Mouse (Mus musculus): ENCODE measurements at regions not wholly inside any gene's neighbourhood (a gene's known extent, or its start where the extent isn't known, plus 50 kb on each side); places are given as distances from the start of the nearest gene placed in this dataset.

DNA sequence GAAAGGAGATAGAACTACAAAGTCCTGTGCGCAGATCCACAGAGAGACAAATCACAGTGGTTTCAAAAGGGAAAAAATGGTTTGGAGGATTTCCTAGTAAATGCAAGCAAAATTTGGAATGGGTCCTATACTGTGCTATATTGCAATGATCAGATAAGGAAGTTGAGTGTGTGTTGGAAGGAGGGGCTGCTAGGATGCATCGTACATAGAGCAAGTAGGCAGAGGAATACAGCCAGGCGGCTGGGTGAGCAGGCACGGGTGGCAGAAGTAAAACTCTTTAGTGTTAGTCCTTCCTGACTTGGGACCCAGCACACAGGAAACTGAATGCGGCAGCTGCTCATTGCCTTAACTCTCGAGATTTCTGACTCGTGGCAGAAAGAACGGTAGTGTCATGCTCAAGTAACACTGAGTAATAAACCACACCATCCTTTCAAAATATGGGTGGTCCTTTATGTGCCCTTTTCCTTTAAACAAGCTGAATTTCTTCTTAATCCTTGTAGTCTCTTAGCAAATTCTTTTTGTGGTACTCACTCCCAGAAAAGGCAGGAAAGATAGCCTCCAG lies 87.0 kb upstream of the Itprid2 start:
- DNase-seq (ENCODE audit: low spot score in 2 of 2): no peak

DNA sequence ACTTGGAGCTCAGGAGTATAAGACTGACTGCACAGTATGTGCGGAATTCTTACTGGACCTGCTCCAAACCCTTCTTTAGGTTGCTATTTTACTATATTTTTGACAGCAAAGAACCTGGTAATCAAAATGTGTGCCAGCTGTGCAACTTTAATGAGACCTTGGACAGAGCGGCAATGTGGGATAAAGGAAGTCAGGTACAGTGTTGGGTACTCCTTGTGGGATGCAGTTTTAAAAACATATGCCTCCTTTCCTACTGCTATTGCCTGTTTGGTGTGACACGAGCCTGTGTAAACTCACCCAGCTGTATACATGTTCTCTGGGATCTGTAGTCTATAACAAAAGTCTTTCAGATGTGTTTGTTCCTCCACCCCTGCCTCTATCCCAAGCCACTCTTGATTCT lies 85.4 kb upstream of the Itprid2 start:
- no peak for DNase-seq (ENCODE audit: low spot score in 2 of 2)

DNA sequence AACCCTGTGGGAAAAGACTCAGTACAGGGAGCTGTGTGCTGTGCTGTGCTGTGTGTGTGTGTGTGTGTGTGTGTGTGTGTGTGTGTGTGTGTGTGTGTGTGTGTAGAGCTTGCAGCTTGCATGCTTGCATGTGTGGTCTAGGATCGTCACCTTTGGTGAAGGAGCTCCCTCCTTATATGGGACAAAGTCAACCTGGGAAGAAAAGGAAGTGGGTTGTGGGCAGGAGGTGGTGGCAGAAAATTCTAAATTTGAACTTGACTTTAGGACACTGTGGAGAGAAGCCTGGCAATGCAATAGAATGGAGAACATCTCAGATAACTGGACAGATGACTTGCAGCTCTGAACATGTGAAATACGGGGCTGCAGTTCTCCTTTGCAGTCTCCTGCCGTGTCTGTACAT lies 84.7 kb upstream of the Itprid2 start:
- DNase-seq (ENCODE audit: low spot score in 2 of 2): no peak

DNA sequence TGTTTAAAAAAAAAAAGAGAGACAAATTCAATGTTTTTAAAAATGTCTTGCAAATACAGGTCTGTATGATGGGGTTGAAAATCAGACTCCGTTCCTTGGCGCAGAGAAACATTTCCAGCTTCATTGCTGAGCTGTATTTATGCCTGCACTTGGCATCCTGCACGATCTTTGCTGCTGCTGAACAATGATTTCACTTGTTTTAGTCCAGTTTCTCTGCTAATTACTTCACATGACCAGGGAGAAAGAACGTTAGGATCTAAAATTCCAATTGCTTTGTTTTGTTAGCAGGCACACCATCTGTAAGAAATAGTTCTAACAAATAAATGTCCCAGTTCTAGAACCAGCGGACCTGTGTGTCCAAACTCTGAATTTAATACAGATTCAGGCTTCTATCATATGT lies 82.7 kb upstream of the Itprid2 start:
- no peak for DNase-seq (ENCODE audit: low spot score in 2 of 2)

DNA sequence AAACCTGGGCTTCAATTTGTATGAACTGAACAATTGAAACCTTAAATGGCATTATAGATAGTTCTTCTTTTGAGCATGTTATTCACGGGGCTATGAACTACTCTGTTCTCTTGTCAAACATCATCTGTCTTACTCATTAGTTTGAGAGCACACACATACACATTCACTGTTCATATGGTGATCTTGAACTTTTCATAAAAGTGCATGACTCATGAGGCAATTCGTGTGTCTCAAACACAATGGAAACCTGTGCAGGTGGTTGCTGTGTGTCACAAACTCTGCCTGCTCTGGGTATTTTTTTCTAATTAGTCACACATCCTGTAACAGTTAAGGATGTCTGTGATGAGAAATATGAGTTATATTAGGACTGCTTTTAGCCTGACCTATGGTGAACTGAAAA lies 79.8 kb upstream of the Itprid2 start:
- no peak for DNase-seq (ENCODE audit: low spot score in 2 of 2)

DNA sequence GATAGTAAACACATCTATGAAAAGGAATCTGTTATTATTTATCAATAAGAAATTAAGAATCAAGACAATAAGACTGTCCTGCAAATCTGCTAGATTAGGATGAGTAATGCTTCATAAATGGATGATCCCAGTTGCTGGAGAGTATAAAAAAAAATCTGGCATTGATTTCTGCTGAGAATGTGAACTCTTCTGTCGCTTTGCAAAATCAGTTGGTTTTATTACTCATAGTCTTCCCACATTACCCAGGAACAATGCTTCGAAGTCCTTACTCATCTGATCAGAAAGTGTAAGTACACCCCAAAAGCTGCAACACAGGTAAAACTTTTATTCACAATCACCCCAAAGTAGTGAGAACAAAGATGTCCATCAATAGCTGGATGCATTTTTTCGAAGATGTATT lies 77.8 kb upstream of the Itprid2 start:
- no peak for DNase-seq (ENCODE audit: low spot score in 2 of 2)

DNA sequence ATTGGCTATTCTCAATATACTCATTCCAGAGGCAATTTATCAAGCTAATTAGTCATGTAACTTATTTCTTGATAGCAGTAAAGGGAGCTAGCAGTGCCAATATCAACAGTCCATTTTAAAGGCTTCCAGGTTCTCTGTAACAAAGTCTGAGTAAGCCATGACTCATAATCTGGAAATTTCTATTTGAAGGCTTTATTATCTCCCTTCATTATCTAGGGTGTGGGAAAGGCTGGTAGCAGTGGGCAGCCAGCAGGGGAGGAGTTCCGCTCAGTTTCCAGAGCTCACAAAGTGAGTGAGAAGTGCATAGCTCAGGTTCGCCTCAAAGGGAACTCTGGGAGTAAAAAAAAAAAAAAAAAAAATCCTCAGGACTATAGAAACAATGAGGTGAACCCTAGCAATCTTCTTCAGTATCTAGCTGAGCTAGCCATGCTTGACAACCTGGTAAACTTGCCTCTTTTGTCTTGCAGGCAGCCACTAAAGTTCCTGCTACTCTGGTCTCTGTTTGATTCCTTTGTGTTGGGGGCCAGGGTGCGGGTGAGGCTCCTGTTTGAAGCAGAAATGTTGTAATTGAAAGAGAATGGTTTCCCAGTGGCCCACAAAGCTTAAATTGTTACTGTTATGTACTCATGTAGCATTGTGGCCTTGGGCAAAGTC lies 68.7 kb upstream of the Itprid2 start:
- no peak for DNase-seq (ENCODE audit: low spot score in 2 of 2)

DNA sequence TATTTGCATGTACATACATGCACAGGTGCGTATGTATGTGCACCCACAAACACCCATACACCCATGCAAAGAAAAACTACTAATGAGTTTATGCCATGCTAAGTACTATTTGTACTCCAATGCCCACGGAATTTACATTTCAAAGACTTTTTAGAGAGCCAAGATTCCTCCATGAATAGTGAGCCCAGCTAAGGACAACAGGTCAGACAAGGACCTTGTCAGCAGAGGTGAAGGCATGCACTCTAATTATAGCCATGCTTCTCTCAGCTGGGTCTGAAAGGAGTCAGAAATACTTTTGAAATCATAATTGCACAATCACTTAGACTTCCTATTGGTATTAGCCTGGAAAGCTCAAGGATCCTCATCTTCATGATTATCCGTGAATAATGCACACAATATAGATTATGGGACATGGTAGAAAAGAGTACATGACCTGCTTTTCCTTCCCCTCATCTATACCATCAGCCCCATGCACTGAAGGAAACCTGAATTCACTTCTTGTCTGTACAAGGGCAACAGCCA lies 67.7 kb upstream of the Itprid2 start:
- no peak for DNase-seq (ENCODE audit: low spot score in 2 of 2)

DNA sequence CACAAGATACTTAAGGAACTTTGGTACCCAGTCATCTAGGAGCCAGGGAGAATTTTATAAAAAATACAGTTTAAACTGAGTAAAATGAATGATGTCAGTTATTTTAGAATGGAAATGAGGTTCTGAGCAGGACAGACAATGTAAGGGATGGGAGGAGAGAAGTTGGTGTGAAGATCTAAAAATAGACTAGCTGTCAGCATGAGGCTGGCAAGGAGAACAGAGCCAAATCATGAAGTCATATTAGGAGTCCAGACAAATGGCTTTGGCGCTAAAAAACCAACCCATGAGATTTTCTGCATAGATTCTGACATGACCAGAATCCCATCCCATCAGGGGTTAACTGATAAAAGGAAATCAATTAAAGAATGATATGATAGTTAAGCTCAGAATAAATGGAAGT lies 65.5 kb upstream of the Itprid2 start:
- DNase-seq (ENCODE audit: low spot score in 2 of 2): no peak

DNA sequence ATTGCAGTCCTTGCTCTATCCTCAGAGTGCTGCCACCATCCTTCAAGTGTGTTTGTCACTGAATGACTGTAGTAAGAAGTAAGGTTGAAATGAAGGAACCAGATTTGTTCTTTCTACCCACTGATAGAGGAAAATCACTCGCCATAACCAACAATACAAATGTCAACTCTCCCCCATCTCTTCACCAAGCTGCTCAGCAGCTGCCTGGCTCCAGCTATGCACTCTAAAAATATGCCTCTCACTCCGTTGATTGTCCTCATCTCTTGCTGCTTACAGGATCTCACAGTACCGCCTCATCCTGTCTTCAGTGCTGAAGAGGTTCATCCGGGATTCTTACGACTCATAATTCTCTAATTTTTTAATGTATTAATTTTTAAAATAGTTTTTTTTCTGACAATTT lies 63.2 kb upstream of the Itprid2 start:
- no peak for DNase-seq (ENCODE audit: low spot score in 2 of 2)

DNA sequence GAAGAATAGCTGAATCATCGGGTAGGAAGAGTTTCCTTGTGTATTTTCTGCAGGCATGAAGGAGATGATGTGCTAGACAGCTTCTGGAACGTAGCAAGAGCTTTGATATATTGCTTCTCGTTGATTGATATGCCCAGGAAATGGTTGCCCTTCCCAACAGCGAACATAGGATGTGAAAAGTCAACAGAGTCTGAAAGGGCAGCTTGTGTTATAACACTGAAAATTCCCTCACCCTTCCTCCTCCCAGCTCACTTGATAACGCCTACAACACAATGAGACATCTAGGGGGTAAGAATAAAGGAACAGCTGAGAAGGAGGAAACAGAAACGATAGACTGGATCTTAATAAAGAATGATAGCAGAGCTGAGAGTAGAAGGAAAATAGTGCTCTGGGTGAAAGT lies 60.1 kb upstream of the Itprid2 start:
- DNase-seq (ENCODE audit: low spot score in 2 of 2): no peak

DNA sequence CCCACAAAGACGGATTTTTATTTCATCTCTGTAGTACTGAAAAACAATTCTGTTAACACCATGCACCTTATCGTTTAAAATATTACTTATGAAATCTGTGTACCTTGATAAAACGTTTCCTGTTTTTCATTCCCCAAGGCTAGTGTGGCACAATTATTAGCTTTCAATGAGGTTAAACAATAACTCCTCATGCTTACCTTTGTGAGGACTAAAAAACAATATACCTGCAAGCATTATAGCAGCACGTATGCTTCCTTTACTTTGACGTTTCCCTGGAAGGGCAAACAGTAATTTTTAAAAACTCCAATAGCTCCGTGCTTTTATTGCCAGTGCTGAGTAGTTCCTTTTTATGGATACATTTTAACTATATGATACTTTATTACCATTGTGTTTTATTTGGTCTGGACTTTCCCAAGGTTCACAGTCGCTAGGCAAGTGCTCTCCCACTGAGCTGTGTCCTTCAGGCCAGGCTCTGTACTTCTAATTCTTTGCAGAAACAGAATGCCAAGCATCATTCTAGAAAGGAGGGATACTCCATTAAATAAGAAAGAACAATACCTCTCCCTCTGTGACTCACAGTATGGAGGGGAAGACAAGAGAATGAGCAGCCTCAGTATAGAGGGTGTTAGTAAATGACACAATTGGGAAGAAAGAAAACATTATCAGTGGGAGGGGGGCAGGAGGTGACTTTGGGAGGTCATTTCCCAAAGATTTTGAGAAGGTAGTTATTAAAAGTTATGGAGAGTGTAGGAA lies 50.0 kb upstream of the Itprid2 start:
- no peak for DNase-seq (ENCODE audit: low spot score in 2 of 2)

Measured in spleen, postnatal 36 days (tissue).